Mouse (Mus musculus): ENCODE results near the gene Chrna9. TPM values are rescaled to one million over a fixed set of nuclear protein-coding genes. Genes with fewer than 3 reads are reported as not detected.

Gene Chrna9
- polyA plus RNA-seq, 1 experiment from 2014 or later: not detected

DNA sequence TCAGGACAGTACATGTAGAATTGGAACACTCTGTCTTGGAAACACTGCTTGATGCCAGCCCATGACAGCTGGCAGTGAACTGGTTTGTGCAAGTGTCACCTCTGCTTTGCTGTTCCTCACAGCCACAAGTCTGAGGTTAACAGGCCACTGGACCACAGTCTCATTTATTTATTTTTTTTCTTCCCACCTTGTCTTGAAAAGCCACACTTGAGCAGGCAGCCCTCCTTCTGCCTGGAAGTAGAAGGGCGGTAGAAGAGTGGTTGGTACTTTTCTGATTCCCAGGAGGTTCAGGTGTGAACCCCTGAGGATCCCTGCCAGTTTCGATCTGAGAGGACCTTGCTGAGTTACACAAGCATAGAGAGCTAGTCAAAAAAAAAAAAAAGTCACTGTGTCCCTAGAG, 957 bp upstream of the Chrna9 start:
- no peaks in the 10 kb centered on the region for H3K27me3 ChIP-seq (replicated peaks; ENCODE audit: control insufficient read depth, insufficient read depth, low read length)
- 90% methylated on average over 2 of the region's 2 CpGs for WGBS
- TF ChIP-seq CTCF (IDR thresholded peaks at IDR 0.05; ENCODE audit: low read depth): no peak
- H3K9me3 ChIP-seq (ENCODE audit: control insufficient read depth): no peaks in the 10 kb centered on the region
- no peaks in the 10 kb centered on the region for H3K36me3 ChIP-seq (ENCODE audit: control insufficient read depth, insufficient read depth)
- no peak overlapping the region for H3K9ac ChIP-seq (ENCODE audit: low read depth, low read length)
- H3K4me1 ChIP-seq (replicated peaks; ENCODE audit: control insufficient read depth, insufficient read depth, low read length): no peaks in the 10 kb centered on the region
- ATAC-seq: no peak
- no peak overlapping the region for H3K27ac ChIP-seq (ENCODE audit: low read depth, low read length)
- H3K4me3 ChIP-seq (ENCODE audit: low read depth, low read length): no peak overlapping the region
- no peak overlapping the region for H3K4me2 ChIP-seq (replicated peaks; ENCODE audit: low read depth)

DNA sequence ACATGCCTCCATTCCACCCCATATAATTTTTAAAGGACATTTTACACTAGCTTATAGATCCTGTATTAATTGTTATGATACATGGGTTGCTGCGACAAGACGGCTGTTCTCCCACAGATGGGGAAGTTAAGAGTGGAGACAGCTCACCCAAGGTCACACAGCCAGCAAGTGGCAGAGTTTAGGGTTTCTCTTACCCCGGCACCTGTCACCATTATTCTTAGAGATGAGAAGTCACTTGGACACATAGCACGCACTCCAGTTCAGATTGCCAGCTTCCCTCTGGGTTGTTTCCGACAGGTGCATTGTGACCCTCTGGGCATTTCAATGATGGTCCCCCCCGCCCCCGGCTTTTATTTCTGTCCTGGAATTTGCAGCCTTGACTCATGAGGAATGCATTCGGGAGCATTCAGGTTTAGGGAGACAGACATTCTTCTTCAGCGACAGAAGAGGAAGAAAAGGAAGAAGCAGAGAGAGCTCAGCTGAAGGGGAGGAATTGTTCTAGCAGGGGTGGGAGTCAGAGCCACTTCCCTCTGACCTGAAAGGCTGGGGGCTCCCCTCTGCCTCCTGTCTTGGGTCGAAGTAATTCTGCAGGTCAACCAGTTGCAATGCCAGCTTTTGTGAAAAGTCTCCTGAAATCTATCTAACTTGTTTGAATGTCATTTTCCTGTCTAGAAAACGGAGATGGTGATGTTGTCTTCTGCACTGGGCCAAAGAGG, 2.4 kb downstream of the Chrna9 start:
- 64% methylated on average over 11 of the region's 11 CpGs for WGBS
- Histone ChIP-seq H3K27me3 (replicated peaks; ENCODE audit: control insufficient read depth, insufficient read depth, low read length) (no peaks in the 10 kb centered on the region), H3K9ac (ENCODE audit: low read depth, low read length) (no peak overlapping the region), H3K4me1 (replicated peaks; ENCODE audit: control insufficient read depth, insufficient read depth, low read length) (no peaks in the 10 kb centered on the region), H3K9me3 (ENCODE audit: control insufficient read depth) (no peaks in the 10 kb centered on the region), H3K4me3 (ENCODE audit: low read depth, low read length) (no peak overlapping the region), H3K4me2 (replicated peaks; ENCODE audit: low read depth) (no peak overlapping the region), H3K27ac (ENCODE audit: low read depth, low read length) (no peak overlapping the region), H3K36me3 (ENCODE audit: control insufficient read depth, insufficient read depth) (no peaks in the 10 kb centered on the region)
- no peak for ATAC-seq
- no peak for TF ChIP-seq CTCF (IDR thresholded peaks at IDR 0.05; ENCODE audit: low read depth)

DNA sequence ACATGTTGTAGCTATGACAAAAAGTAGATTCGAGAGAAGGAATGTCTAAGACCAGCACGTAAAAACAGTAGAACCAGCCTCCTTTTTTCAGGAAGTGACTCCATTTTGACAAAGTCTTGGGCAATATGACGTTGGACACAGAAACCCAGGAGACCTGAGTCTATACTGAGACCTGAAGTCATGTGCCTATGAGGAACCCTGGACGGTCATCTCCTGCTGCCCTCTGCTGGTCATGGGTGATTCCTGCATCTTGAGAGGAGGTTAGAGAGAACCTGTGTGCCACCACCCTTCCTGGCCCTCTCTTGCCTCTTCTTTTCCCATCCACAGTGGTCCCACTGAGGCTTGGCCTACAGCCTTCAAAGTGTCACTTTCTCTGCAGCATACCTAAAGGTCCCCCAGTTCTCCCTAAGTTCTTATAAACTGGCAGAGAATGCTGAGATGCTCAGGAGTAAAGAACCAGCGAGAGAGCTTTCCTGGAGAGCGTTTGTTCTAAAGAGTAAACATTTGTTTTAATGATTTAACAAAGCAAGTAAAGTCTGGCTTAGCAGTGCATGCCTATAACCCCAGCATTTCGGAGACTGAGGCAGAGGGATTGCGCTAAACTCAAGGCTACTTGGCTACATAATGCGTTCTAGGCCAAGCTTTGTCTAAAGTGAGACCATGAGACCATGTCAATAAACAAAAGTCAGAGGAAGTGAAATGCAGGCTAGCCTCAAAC, 3.4 kb downstream of the Chrna9 start:
- Histone ChIP-seq H3K27ac (ENCODE audit: low read depth, low read length) (no peak overlapping the region), H3K9me3 (ENCODE audit: control insufficient read depth) (no peaks in the 10 kb centered on the region), H3K4me3 (ENCODE audit: low read depth, low read length) (no peak overlapping the region), H3K9ac (ENCODE audit: low read depth, low read length) (no peak overlapping the region), H3K4me2 (replicated peaks; ENCODE audit: low read depth) (no peak overlapping the region), H3K27me3 (replicated peaks; ENCODE audit: control insufficient read depth, insufficient read depth, low read length) (no peaks in the 10 kb centered on the region), H3K4me1 (replicated peaks; ENCODE audit: control insufficient read depth, insufficient read depth, low read length) (no peaks in the 10 kb centered on the region), H3K36me3 (ENCODE audit: control insufficient read depth, insufficient read depth) (no peaks in the 10 kb centered on the region)
- 48% methylated on average over 9 of the region's 9 CpGs for WGBS
- peak; percentile 47 for ATAC-seq
- peak; percentile 95 for TF ChIP-seq CTCF (IDR thresholded peaks at IDR 0.05; ENCODE audit: low read depth)

DNA sequence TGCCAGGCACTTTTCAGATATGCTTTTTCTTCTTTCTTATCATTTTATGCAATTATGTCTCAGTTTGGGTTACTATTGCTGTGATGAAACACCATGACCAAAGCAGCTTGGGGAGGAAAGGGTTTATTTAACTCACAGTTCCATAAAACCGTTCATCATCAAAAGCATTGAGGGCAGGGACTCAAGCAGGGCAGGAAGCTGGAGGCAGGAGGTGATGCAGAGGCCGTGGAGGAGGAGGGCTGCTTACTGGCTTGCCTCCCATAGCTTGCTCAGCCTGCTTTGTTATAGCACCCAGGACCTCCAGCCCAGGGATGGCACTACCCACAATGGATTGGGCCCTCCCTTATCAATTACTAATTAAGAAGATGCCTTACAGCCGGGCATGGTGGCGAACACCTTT, 6.4 kb downstream of the Chrna9 start:
- Histone ChIP-seq H3K4me2 (replicated peaks; ENCODE audit: low read depth) (no peak overlapping the region), H3K9me3 (ENCODE audit: control insufficient read depth) (no peaks in the 10 kb centered on the region), H3K4me3 (ENCODE audit: low read depth, low read length) (no peak overlapping the region), H3K27me3 (replicated peaks; ENCODE audit: control insufficient read depth, insufficient read depth, low read length) (no peaks in the 10 kb centered on the region), H3K9ac (ENCODE audit: low read depth, low read length) (no peak overlapping the region), H3K4me1 (replicated peaks; ENCODE audit: control insufficient read depth, insufficient read depth, low read length) (no peaks in the 10 kb centered on the region), H3K27ac (ENCODE audit: low read depth, low read length) (no peak overlapping the region), H3K36me3 (ENCODE audit: control insufficient read depth, insufficient read depth) (no peaks in the 10 kb centered on the region)
- no peak for ATAC-seq
- 55% methylated on average over 4 of the region's 4 CpGs for WGBS
- no peak for TF ChIP-seq CTCF (IDR thresholded peaks at IDR 0.05; ENCODE audit: low read depth)

DNA sequence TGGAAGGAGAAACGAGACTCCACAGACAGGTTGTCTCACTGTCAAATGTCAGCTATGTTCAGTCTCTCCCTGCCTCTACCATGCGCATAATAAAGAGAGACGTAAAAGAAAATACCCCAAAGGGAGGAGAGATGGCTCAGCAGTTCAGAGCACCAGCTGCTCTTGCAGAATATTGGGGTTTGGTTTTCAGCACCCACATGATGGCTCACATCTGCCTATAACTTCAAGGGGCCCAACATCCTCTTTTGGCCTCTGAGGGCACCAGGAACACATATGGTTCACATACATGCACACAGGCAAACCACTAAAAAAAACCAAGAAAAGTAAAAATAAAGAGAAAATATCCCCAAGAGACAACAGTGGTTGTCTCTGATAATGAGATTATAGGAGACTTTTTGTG, 15.1 kb downstream of the Chrna9 start:
- Histone ChIP-seq H3K27ac (ENCODE audit: low read depth, low read length) (no peak overlapping the region), H3K4me2 (replicated peaks; ENCODE audit: low read depth) (no peak overlapping the region), H3K9me3 (ENCODE audit: control insufficient read depth) (no peaks in the 10 kb centered on the region), H3K4me3 (ENCODE audit: low read depth, low read length) (no peak overlapping the region), H3K36me3 (ENCODE audit: control insufficient read depth, insufficient read depth) (no peaks in the 10 kb centered on the region), H3K27me3 (replicated peaks; ENCODE audit: control insufficient read depth, insufficient read depth, low read length) (no peaks in the 10 kb centered on the region), H3K4me1 (replicated peaks; ENCODE audit: control insufficient read depth, insufficient read depth, low read length) (no peaks in the 10 kb centered on the region), H3K9ac (ENCODE audit: low read depth, low read length) (no peak overlapping the region)
- WGBS: 81% methylated on average over 3 of the region's 3 CpGs
- TF ChIP-seq CTCF (IDR thresholded peaks at IDR 0.05; ENCODE audit: low read depth): no peak
- ATAC-seq: no peak

DNA sequence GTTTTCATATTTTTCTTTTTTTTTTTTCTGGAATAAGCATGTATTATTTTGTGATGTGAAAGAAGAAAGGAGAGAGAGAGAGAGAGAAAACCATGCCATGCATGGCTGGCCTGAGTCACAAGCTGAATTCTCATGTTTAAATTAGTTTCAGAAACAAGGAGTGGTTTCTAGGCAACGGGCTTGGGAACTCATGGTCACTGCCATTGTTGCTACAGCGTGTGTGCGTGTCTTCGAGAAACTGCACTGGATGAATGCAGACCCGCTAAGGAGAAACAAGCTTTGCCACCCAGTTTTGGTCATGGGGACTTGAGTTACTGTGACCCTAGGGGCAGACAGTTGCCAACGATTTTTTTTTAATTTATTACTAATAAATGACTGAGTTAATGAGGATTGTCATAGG, 15.5 kb downstream of the Chrna9 start:
- no peak for ATAC-seq
- WGBS: 30% methylated on average over 6 of the region's 6 CpGs

More for the DNA sequence above, 15.5 kb downstream of the Chrna9 start:
- H3K4me1 ChIP-seq (replicated peaks; ENCODE audit: control insufficient read depth, insufficient read depth, low read length): no peaks in the 10 kb centered on the region
- H3K27ac ChIP-seq (ENCODE audit: low read depth, low read length): no peak overlapping the region
- no peak for TF ChIP-seq CTCF (IDR thresholded peaks at IDR 0.05; ENCODE audit: low read depth)
- no peaks in the 10 kb centered on the region for H3K9me3 ChIP-seq (ENCODE audit: control insufficient read depth)
- H3K36me3 ChIP-seq (ENCODE audit: control insufficient read depth, insufficient read depth): no peaks in the 10 kb centered on the region
- H3K27me3 ChIP-seq (replicated peaks; ENCODE audit: control insufficient read depth, insufficient read depth, low read length): no peaks in the 10 kb centered on the region
- H3K4me2 ChIP-seq (replicated peaks; ENCODE audit: low read depth): no peak overlapping the region
- H3K4me3 ChIP-seq (ENCODE audit: low read depth, low read length): no peak overlapping the region
- H3K9ac ChIP-seq (ENCODE audit: low read depth, low read length): no peak overlapping the region

All from intestine, postnatal 0 days (tissue).